Mouse (Mus musculus): ENCODE results near the gene Olfr317.
"Not testable (repeated sequence)": the region's sequence is repeated elsewhere in the genome, so short reads cannot be mapped to it uniquely, and the experiment has no call there.

The Olfr317 gene

DNA sequence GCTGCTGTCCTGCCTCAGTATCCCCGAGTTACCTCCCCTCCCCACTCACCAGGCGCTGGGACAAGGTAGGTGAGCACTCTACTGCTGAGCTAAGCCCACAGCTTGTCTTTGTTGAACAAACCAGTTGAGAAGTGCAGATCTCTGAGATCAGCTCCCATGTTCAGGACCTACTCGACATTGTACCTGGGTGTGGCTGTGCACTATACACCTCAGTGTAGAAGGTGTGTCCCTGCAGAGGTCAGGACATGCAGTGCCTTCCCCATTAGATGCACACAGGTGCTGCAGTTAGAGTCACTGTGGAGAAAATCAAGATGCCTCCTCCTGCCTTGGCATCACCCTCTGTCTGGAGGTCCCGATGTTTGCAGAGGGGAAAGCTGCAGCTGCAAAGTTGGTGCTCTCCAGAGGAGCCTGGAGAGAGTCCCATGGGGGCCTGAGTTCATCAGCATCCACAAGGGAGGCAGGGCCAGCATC, at the start of gene Olfr317:
Olfr317 (minus strand) TSS at position 421 of the 471 bp plus-strand sequence.
- no peak for DNase-seq

DNA sequence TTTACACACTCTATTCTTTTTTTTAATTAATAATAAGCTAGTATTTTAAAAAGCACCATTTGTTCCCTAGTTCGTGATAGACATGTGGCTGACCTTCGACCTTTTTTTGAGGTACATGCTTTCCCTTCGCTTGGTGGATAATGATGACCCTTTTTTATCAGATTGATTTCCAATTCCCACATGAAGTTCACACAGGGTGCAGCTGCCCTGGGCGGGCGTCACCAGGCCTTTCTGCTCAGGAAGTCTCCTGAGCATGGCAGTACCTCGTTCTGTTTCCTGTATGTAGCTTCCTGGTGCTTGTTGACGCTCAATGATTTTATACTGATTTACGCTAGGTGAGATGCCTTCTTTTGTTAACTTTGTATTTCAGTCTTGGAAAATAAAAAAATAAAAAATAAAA, 49.3 kb upstream of the Olfr317 start:
- DNase-seq: no peak

DNA sequence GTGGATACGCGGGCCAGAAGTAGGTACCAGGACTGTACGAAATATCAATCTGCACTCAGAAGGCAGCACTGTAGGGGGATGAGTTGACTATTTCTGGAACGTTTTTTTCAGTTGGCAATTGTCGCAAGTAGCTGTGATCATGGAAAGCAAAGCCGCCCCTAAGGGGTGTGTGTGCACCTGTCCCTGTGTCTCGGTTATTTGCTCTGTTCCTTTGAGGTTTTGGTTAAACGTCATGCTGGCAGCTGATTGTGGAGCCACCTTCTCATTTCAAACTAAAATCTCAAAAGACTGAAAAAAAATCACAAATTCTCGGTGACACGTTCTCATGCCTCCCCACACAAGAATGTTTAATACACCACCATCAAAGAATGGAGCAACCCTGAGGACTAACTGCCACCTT, 48.6 kb upstream of the Olfr317 start:
- DNase-seq: no peak

DNA sequence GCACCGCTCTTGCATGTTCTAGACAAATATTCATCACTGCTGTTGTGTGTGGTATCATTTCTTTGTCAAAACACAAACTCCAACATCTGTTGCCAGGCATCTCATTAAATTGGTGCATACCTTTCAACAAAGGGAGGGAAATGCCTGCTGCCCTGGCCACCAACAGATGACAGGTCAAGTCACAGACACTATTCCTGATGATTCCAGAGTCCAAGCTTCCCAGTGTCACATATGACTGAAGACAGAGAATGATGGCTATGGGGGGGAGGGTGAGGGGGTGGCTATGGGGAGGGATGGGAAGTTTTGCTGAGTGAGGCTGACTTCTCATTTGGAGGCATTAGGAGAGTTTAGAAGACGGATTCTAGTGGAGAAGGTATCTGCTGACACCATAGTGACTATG, 45.2 kb upstream of the Olfr317 start:
- DNase-seq: no peak

DNA sequence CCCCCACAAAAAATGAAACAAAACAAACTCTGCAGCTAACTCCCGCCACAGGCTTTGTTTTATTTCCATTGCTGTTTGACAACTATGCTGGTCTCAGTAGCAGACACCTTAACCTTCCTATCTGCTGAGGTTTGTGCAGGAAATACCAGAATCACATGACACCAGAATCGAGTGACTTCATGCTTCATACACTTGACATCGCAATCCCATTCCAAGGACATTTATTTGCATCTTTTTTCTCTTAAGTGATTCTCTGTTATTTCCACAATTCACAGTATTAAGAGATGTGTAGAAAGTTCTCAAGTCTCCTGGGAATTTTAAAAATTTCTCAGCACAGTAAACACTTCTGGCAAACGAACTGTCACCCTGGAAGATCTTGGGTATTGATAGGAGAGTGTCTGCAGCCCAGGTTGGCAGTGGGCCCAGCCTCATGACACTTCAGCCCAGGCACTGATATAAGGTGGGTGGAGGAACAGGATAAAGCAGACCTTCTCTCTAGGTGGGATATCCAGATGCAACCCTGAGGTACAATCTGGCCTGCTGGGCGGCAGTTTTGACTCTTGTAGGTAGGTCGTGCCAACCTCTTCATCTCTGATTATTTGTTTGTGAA, 43.6 kb upstream of the Olfr317 start, which contains the start of gene Olfr314:
Olfr314 (plus strand) TSS at position 473 of the 610 bp plus-strand sequence.
- DNase-seq: no peak

DNA sequence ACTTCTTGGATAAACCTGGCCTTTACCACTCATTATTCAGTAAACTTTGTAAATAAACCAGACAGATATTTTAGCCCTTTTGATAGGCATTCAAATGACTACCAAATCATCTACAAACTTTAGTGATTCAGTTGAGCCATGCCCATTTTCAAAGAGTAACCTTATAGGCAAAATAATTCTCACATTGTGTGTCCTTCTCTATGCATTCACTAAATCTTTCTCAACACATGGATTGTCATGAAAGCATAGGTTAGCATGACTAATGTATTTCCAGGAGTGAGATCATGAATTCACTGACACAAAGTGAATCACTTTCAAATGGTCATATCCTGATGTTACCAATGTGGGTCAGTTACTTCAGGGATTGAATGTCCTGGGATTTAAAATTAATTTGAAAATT, 33.9 kb upstream of the Olfr317 start, which contains the start of gene Olfr315:
Olfr315 (plus strand) TSS at position 301 of the 400 bp plus-strand sequence.
- no peak for DNase-seq

DNA sequence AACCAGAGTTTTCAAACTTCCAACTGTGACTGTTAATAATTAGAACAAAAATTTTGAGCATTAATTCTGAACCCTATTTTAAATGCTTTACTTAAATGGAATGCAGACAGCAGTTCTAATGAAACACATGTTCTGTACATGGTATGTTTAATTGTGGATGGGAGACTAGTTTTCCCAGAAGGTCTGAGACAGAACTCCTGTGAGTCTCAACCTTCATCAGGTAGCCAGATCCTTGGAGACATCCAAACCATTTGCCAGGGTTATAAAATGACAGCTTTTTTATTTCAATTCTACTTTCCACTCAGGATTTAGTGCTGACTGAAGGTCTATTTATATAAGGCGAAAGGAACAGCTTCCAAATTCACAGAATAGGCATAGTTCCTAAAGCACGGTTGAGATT, 13.4 kb upstream of the Olfr317 start, which contains the start of gene Olfr316:
Olfr316 (plus strand) TSS at position 301 of the 400 bp plus-strand sequence.
- DNase-seq: no peak

DNA sequence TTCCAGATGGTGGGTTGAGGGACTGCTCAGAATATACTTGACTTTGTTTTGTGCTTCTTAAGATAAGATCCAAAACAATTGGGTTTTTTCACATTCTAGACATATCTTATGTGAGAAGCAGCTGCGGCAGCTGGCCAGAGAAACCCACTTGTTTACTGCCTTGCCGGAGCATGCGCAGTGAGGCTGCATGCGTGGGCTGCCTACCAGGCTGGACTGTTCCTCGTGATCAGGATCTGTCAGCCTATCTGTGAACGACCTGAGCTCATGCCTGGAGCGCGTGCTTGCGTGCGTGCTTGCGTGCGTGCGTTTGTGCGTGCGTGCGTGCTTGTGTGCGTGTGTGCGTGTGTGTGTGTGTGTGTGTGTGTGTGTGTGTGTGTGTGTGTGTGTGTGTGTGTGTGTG, 12.1 kb upstream of the Olfr317 start:
- not testable (repeated sequence) for DNase-seq

DNA sequence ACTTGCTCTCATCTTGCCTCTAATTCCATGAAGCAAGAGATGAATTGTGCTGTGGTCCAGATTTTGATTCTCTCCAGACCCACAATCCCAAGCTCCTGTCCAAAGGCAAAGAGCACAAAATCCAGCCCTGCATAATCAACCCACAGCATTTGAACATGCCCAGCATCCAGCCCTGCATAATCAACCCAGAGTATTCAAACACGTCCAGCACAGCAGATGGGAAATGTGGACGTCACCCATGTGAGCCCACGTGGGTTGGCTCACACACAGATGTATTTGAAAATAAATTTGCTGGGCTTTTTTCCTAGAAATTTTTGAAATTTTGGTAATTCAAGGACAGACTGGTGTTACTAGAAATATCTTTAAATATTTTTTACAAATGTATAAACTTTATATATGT, 5.6 kb downstream of the Olfr317 start:
- no peak for DNase-seq

DNA sequence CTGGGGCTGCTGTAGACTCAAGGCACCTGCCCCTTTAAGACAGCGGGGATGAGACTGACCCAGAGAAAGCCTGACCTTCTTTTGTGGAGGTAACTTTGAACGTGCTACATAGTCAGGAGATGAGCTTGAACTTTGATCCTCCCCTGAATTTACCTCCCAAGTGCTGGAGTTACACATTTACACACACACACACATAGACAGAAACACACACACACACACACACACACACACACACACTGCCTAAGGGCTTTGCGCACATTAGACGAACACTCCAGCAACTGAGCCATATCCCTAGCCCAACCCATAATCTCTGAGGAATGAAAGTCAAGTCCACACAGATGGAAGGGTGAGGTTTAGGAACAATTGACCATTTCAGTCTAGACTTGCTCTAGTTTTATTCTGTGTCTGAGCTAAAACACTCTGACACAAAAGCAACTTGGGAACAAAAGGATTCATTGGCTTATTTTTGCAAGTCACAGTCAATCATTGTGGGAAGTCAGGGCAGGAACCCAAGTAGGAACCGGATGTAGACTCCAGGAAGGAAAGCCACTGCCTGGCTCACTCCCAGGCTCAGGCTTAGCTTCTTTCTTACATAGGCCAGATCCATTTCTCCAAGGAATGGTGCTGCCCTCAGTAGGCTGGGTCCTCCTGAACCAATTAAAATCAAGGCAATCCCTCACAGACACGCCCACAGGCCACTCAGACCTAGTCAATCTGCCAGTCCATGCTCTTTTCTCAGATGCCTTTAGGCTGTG, 10.9 kb downstream of the Olfr317 start:
- not testable (repeated sequence) for DNase-seq

DNA sequence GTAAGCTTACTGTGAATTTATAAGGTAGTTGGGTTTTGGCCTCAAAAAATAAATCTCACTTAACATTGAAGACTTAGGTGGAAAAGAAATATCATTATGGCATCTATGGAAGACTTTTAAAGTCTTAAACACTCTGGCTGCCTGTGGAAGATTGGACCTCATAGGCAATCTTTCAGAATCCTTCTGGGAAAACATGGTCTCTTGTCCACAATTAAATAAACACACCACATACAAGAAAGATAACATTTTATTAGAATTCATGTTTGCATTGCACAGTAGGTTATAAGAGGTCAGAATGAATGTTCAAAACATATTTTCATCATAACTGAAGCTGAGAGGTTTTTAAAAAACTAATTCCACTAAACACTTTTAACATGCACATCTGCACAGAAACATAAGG, 15.1 kb downstream of the Olfr317 start, which contains the start of gene Olfr318:
Olfr318 (minus strand) TSS at position 101 of the 400 bp plus-strand sequence.
- DNase-seq: no peak

DNA sequence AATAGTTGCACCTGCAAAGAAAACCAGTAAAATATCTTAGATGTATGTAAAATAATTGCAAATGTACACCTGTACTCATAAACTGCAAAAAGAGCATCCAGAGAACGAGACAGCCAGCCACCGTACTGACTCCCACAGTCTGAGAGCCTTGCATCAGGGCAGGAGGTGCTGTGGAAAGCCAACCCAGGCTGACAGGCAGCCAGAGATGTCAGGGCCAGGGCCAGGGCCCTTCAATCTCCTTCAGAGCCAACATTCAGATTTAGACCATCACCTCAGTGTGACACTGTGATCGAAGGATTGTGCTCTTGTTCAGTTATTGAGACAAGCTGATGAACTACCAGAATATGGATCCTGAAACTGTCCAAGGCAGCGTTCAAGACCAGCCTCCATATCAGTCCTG, 19.3 kb downstream of the Olfr317 start:
- no peak for DNase-seq

DNA sequence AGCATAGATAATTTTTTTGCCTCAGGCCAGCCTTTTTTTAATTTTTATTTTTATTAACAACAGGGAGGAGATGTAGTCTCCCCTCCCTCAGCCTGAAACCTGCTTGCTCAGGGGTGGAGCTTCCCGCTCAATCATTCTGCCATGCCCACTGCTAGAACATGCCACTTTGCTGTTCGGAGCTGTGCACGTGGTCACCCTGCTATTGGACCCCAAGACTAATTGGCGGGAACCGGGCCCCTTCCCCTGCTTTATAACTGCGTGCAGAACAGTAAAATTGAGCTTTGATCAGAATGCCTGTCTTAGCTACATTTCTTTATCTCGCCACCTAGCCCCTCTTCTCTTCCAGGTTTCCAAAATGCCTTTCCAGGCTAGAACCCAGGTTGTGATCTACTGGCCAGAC, 21.3 kb downstream of the Olfr317 start:
- not testable (repeated sequence) for DNase-seq

DNA sequence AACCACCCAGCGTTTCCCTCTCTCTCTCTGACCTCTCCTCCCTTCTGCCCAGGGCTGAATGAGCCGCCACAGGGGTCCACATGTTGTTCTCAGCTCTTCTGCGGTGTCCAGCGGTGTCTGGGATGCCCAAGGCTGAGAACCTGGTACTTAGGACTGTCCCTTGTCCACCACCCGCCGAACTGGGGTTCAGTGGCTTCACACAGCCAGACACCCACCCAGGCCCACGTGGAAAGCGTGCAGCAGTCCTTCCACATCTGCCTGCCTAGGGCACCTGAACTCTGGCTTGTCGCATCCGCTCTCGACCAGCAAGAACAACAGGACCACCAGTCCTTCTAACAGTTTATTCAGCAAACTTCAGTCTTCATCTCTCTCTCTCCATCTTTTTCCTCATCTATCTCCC, 29.9 kb downstream of the Olfr317 start:
- DNase-seq: no peak

DNA sequence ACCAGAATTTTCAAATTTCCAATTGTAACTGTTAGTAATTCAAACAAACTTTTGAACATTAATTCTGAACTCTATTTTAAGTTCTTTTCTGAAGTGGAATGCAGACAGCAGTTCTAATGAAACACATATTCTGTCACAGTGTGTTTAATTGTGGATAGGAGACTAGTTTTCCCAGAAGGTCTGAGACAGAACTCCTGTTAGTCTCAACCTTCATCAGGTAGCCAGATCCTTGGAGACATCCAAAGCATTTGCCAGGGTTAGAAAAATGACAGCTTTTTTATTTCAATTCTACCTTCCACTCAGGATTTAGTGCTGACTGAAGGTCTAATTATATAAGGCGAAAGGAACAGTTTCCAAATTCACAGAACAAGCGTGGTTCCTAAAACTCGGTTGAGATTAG, 40.1 kb downstream of the Olfr317 start, which contains the start of gene Olfr319:
Olfr319 (plus strand) TSS at position 301 of the 400 bp plus-strand sequence.
- no peak for DNase-seq
